Mouse (Mus musculus) cerebellum, adult 9-11 months (tissue): Measurements from ENCODE around the gene Foxp1.

Experiments used
- DNase-seq: peaks from one replicate; pipeline ENCODE4 v3.0.0; 2022

The Foxp1 gene

GRCm38 (mm10) chr6:99029438-99029837 is 493.1 kb downstream of the Foxp1 start:
- no peak for DNase-seq

GRCm38 (mm10) chr6:99028989-99029305 is 493.6 kb downstream of the Foxp1 start:
- DNase-seq, result no peak

GRCm38 (mm10) chr6:99028161-99028988 is 494.1 kb downstream of the Foxp1 start:
- no peak for DNase-seq

DNA sequence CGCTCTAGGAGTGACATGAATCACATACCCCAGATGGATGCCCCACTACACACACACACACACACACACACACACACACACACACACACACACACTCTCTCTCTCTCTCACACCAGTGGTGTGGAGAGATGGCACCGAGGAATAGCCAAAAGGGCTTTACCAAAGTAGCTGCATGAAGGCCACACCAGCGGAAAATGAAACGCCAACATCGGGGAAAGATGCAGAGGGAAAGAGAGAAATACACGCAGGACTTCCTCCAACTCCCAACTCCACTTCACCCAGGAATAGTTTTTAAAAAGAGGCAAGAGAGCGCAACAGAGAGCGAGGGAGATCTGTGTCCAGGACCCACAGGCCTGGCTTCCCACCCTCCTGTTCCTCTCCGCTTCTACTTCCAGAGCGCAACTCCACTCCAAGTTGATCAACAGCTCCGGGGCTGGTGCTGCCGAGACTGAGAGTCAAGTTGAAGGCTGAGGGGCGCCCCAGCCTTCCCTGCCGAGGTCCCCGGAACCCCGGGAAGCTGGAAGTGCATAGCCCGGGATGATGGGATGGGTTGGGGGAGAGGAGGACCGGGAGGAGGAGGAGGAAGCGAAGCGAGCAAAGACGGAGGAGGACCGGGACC is 494.9 kb downstream of the Foxp1 start:
- DNase-seq, result no peak

GRCm38 (mm10) chr6:99026635-99027541 is 495.6 kb downstream of the Foxp1 start:
- DNase-seq, result no peak

DNA sequence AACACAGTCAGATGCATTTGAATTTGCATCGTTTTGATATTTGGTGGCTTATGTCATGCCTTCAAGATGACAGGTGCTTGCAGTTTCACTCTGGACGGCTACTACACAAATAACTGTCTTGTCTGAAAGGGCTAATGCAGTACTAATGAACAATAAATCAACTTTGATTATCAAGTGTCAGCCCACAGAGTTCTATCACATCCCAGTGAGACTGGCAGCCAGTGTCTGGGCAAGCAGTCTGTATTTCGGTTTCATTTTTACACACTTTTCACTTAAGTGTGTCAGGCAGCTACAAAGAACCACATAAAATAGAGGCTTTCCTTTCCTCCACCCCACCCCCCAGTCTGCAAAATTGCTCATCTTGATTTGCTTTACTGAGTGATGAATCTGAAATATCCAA is 496.5 kb downstream of the Foxp1 start:
- no peak for DNase-seq

DNA sequence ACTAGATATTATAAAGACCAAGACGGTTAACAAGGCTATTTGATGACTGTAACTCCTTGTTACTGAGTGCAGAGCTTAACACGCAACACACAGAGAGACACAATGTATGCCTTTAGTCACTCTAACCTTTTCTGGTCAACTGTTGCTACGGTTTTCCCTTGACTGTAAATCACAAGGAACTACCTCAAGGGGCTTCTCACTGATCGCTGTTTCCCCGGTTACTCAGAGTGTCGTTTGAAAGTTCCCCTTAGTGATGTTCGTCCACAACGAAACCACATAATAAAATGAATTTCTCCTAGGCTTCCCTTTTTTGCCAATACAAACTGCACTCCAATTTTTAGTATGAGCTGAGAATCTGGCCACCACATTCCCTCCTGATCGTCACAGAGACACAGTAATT is 497.9 kb downstream of the Foxp1 start:
- DNase-seq, result no peak

GRCm38 (mm10) chr6:99020570-99021444 is 501.7 kb downstream of the Foxp1 start:
- no peak for DNase-seq

GRCm38 (mm10) chr6:99019716-99020115 is 502.8 kb downstream of the Foxp1 start:
- no peak for DNase-seq

- no peak for DNase-seq
These were observed 503.3 kb downstream of the Foxp1 start for GRCm38 (mm10) chr6:99019266-99019665.

- no peak for DNase-seq
These were observed 508.5 kb downstream of the Foxp1 start for GRCm38 (mm10) chr6:99013866-99014502.

GRCm38 (mm10) chr6:99013119-99013865 is 509.2 kb downstream of the Foxp1 start:
- no peak for DNase-seq

- DNase-seq, result no peak
These were observed 510.5 kb downstream of the Foxp1 start for GRCm38 (mm10) chr6:99011895-99012584.

GRCm38 (mm10) chr6:99009771-99010170 is 512.8 kb downstream of the Foxp1 start:
- no peak for DNase-seq

DNA sequence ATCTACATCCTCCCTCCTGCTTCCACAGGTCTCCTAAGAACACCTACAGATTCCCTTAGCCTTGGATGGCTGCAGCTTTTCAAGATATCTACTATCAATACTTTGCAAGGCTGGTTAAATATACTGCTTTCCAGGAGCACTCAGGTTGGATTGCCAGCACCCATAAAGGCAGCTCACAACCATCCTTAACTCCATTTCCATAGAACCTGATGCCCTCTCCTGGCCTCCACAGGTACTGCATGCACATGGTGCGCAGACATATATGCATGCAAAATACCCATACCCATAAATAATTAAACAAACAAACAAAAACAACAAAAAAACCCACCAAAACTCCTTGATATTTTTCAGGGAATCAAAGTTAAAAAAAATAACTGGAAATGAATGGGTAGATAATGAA is 514.0 kb downstream of the Foxp1 start:
- DNase-seq, result no peak

DNA sequence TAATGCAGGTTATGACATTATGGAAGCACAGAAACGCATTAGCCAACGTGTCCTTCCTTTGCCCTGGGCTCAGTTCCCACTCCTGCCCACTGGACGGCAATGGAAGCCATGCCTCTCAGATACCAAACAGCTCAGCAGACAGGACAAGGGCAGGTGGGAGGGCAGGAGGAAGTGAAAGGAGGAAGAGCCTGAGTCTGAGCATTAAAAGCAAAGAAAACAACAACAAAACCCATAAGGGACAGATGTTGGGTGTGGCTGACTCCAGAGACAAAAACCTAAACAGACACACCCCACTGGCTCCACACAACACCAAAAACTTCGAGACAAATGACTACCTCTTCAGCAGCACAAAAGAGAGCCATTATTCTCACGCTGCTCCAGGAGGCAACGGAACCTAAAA is 515.0 kb downstream of the Foxp1 start:
- DNase-seq, result no peak

DNA sequence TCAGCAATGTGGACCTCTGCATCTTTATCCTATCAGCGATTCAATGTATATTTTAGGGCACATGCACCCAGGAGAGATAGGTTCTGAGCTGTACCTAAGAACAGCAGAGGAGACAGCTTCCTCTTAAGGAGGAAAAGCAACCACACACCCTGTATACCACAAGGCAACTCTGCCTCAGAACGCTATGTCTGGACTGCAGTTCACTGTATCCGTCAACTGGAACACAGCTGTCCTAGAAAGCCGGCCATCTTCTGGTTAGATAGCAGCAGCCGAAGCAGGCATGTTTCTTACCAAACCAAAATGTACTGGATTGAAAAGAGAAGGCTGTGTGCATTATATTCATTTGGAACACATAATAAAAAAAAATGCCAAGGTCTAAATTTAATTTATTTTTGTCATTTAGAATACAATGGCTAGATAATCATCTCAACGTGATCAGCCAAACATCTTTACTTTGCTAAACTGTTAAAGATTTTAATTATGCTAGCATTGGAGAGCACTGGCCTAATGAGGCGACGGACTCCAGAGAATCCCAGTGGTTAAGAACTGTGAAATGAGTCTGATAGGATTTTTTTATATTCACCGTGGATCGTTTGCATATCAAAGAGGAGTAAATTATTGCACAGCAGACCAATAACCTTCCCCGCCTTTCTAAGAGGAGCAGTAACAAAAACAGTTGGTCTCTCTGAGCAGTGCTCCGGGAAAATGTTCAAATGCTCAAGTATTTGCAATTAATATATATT is 518.1 kb downstream of the Foxp1 start:
- no peak for DNase-seq

GRCm38 (mm10) chr6:99003108-99003709 is 519.3 kb downstream of the Foxp1 start:
- DNase-seq, result no peak

DNA sequence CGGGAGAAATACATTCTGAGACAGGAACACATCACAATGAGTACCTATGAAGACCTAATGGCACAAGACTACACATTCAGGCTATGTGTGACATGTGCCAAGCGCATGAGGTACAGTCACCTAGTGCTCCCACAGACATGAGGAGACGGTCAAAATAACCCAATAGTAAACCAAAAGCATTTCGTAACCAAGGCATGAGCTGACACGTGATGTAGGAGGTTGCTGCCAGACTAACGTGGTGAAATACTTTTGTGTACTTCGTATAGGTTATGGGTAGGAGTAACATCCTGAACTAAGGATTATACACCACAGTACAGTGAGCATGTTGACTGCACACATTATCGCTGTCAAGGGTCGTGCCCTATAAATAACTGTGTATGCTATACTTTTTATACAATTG is 520.9 kb downstream of the Foxp1 start:
- DNase-seq, result no peak
